Mouse (Mus musculus): ENCODE results near the gene Fus.

GRCm38 (mm10) chr7:128013116-128013515 lies 45.9 kb downstream of the Fus start:
- no peak for TF ChIP-seq CTCF (IDR thresholded peaks at IDR 0.05; ENCODE audit: control insufficient read depth, insufficient read depth, low read length)
- no peak for TF ChIP-seq POLR2A (IDR thresholded peaks at IDR 0.05; ENCODE audit: borderline replicate concordance, control insufficient read depth, low read depth, low read length)
